Mouse (Mus musculus) thymus, adult 2 months (tissue): ENCODE data around the gene Rnf187.

Experiments used
- CTCF ChIP-seq: fragments of 200-500 bp; IDR thresholded peaks from 2 replicates; pipeline ENCODE4 v1.5.1; 2012; ENCODE audit warnings: mild to moderate bottlenecking, control low read depth, low read length, moderate library complexity, borderline replicate concordance; ENCODE audit not compliant: control insufficient read depth, poor library complexity, insufficient read depth; ENCODE audit errors: extremely low read depth
- POLR2A ChIP-seq: fragments of 200-500 bp; IDR thresholded peaks from 2 replicates; pipeline ENCODE4 v1.6.1; 2012; ENCODE audit warnings: mild to moderate bottlenecking, low read length, control low read depth, moderate library complexity; ENCODE audit not compliant: control insufficient read depth, poor library complexity, insufficient read depth; ENCODE audit errors: extremely low read depth

DNA sequence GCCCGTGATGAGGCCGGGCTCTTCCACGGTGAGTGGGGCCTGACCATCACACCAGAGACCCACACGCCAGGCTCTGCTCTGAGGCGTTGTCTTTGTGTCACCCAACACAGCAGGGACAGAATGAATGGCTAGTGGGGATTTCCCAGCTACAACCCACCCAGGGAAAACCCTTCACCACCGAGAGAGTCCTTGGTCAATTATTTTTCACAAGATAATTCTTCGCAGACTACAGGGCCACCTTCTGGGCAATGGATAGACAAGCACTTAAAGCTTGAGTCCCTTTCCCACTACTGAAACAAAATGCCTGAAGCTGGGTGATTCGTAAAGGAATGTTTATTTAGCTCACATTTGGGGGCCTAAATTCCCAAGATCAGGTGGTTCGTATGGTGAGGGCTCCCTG, 16.3 kb downstream of the Rnf187 start:
- no peak for TF ChIP-seq CTCF
- no peak for TF ChIP-seq POLR2A
